Mouse (Mus musculus) forebrain, embryonic 15.5 days (tissue): ENCODE results near the gene Bace1. TPM values are rescaled to one million over a fixed set of nuclear protein-coding genes. Genes with fewer than 3 reads are reported as not detected.

Source experiments
- ATAC-seq: fragments of 200-750 bp; cut with Nextera tagmentation; replicated peaks from 2 replicates; pipeline ENCODE4 v1.8.0; 2017; ENCODE audit warnings: mild to moderate bottlenecking, moderate TSS enrichment, moderate library complexity
- H3K27ac ChIP-seq: fragments of 300-500 bp; sonication (generic); replicated peaks from 2 replicates; pipeline ENCODE4 v1.5.1; 2015; ENCODE audit warnings: mild to moderate bottlenecking, inconsistent platforms
- H3K27me3 ChIP-seq: fragments of 300-500 bp; sonication (generic); 2 replicates; pipeline ENCODE4 v1.6.1; 2015; ENCODE audit warnings: inconsistent platforms
- H3K36me3 ChIP-seq: fragments of 300-500 bp; sonication (generic); 2 replicates; pipeline ENCODE4 v1.6.1; 2015; ENCODE audit warnings: mild to moderate bottlenecking, inconsistent platforms
- H3K4me1 ChIP-seq: fragments of 300-500 bp; sonication (generic); 2 replicates; pipeline ENCODE4 v1.6.1; 2015; ENCODE audit warnings: inconsistent platforms
- H3K4me2 ChIP-seq: fragments of 300-500 bp; sonication (generic); replicated peaks from 2 replicates; pipeline ENCODE4 v1.6.1; 2015; ENCODE audit warnings: mild to moderate bottlenecking, inconsistent platforms
- H3K4me3 ChIP-seq: fragments of 300-500 bp; sonication (generic); 2 replicates; pipeline ENCODE4 v1.5.1; 2015; ENCODE audit warnings: mild to moderate bottlenecking, inconsistent platforms
- H3K9ac ChIP-seq: fragments of 300-500 bp; sonication (generic); replicated peaks from 2 replicates; pipeline ENCODE4 v1.6.1; 2015; ENCODE audit warnings: mild to moderate bottlenecking, inconsistent platforms
- H3K9me3 ChIP-seq: fragments of 300-500 bp; sonication (generic); 2 replicates; pipeline ENCODE4 v1.6.1; 2016; ENCODE audit warnings: inconsistent platforms
- WGBS: fragments of 180-500 bp; shearing (Covaris S2); methylation state at CpG from one replicate; pipeline ENCODE4 v1.1.7; 2015; ENCODE audit warnings: mixed read lengths; 5-methylcytosine and 5-hydroxymethylcytosine counted together
- polyA plus RNA-seq: library from polyadenylated mRNA; unstranded; fragments of >200 nt; fragmentation: Nextera tagmentation; extraction: Ambion mirVana; gene quantifications from 2 replicates; pipeline ENCODE4 v1.2.1, GENCODE M21; 2015

Bace1 gene
- polyA plus RNA-seq, 1 experiment from 2014 or later = 47.2 TPM

DNA sequence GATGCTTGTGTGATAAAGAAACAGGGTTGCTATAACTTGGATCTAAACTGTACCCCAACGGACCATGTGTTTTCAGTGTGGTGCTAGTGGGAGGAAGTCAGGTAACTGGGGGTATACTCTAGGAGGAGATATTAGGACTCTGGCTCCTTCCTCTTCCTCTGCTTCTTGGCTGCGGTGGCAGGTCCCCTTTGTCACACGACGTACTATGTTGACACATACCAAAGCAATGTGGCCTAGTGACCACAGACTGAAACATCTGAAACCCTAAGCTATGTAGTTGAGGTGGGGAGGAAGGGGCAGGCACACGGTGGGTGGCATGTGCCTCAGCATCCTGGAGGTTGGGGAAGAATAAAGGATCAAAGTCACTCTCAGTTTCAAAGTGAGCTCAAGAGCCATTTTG, 12.9 kb downstream of the Bace1 start:
- H3K36me3 ChIP-seq = peaks cover 18% of the 10 kb centered on the region
- H3K9me3 ChIP-seq = no peaks in the 10 kb centered on the region
- H3K9ac ChIP-seq = no peak overlapping the region
- no peak for ATAC-seq
- 78% methylated on average over 5 of the region's 5 CpGs for WGBS
- no peak overlapping the region for H3K4me2 ChIP-seq
- no peaks in the 10 kb centered on the region for H3K27me3 ChIP-seq
- H3K4me1 ChIP-seq = peaks cover 17% of the 10 kb centered on the region
- no peak overlapping the region for H3K4me3 ChIP-seq
- no peak overlapping the region for H3K27ac ChIP-seq

DNA sequence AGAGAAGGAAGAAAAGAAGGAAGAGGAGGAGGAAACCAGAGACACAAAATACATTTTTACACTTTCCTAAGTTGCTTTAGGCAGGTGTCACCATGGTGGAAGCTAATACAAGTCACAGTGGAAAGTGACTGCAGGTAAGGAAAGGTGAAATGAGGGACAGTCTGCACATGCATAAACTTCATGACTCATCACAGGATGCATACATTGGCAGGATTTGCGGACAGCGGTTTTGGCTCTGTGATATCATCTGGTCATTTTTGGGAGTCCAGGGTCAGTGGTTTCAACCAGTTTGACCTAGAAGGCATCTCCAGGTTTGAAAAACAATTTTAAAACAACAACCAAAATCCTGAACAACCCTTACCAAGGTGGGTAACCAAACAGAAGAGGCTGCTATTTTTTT, 13.4 kb downstream of the Bace1 start:
- Histone ChIP-seq H3K4me3 (no peak overlapping the region), H3K27ac (no peak overlapping the region), H3K36me3 (peaks cover 19% of the 10 kb centered on the region), H3K4me2 (no peak overlapping the region), H3K4me1 (peaks cover 17% of the 10 kb centered on the region), H3K27me3 (no peaks in the 10 kb centered on the region), H3K9ac (no peak overlapping the region), H3K9me3 (no peaks in the 10 kb centered on the region)
- 96% methylated on average over 2 of the region's 2 CpGs for WGBS
- no peak for ATAC-seq

DNA sequence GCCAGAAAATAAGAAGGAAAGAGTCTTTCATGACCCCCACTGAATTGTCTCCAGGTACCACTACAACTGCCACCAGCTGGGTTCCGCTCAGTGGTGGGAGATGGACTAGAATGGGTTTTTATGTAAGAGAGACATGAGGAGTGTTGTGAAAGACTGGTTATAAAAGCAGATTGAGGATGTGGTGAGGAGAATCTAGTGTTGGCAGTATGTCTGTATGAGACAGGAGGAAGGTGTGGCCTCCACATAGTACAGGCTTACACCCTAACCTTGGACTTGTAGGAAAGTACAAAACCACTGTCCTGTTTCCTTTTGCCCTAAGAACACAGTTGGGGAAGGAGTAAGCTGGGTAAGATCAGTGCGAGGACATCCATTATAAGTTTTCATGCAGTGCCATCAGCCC, 15.3 kb downstream of the Bace1 start:
- peaks cover 39% of the 10 kb centered on the region for H3K36me3 ChIP-seq
- H3K4me2 ChIP-seq = no peak overlapping the region
- H3K9ac ChIP-seq = no peak overlapping the region
- no peak overlapping the region for H3K27ac ChIP-seq
- H3K9me3 ChIP-seq = no peaks in the 10 kb centered on the region
- H3K4me3 ChIP-seq = no peak overlapping the region
- 99% methylated on average over 2 of the region's 2 CpGs for WGBS
- no peaks in the 10 kb centered on the region for H3K27me3 ChIP-seq
- H3K4me1 ChIP-seq = peaks cover 17% of the 10 kb centered on the region
- ATAC-seq = no peak

DNA sequence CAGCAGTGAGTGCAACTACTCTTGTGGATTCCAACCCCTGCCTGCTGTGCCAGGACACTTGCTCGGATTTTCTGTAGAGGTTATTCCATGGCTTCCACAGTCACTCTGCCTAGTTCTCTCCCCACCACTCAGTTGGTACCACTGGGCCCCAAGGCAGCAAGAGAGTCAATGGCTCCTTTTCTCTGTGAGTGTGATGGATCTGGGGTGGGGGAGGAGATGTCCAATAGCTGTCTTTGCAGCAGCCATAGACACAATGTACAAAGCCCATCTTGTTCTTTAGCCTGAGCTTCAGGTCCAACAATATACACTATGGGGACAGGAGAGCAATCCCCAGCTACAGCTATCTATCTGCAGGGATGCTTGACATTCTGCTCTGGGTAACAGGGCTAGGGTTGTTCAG, 15.8 kb downstream of the Bace1 start:
- ATAC-seq = no peak
- Histone ChIP-seq H3K4me3 (no peak overlapping the region), H3K4me1 (peaks cover 15% of the 10 kb centered on the region), H3K9me3 (no peaks in the 10 kb centered on the region), H3K36me3 (peaks cover 43% of the 10 kb centered on the region), H3K9ac (no peak overlapping the region), H3K27me3 (no peaks in the 10 kb centered on the region), H3K4me2 (no peak overlapping the region), H3K27ac (no peak overlapping the region)
- 90% methylated on average over 1 of the region's 1 CpGs for WGBS

DNA sequence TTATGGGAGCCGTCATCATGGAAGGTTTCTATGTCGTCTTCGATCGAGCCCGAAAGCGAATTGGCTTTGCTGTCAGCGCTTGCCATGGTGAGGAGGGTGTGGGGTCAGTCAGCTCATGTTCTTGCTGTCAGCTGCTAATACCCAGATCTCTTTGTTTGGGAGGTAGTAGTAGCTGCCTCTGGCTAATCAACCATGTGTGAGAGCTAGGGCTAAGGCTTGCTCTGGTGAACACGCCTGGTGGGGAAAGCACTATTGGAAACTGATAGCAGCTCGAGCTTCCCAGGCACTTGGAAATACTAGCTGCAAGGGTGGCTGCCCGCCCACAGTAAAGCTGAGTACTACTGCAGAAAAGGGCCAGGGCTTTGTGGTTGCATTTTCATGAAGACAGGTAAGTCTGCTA, 21.0 kb downstream of the Bace1 start:
- no peaks in the 10 kb centered on the region for H3K9me3 ChIP-seq
- peaks cover 90% of the 10 kb centered on the region for H3K36me3 ChIP-seq
- H3K4me2 ChIP-seq = no peak overlapping the region
- no peaks in the 10 kb centered on the region for H3K4me1 ChIP-seq
- H3K27ac ChIP-seq = no peak overlapping the region
- no peak for ATAC-seq
- 97% methylated on average over 10 of the region's 10 CpGs for WGBS
- no peak overlapping the region for H3K9ac ChIP-seq
- no peaks in the 10 kb centered on the region for H3K27me3 ChIP-seq
- no peak overlapping the region for H3K4me3 ChIP-seq

DNA sequence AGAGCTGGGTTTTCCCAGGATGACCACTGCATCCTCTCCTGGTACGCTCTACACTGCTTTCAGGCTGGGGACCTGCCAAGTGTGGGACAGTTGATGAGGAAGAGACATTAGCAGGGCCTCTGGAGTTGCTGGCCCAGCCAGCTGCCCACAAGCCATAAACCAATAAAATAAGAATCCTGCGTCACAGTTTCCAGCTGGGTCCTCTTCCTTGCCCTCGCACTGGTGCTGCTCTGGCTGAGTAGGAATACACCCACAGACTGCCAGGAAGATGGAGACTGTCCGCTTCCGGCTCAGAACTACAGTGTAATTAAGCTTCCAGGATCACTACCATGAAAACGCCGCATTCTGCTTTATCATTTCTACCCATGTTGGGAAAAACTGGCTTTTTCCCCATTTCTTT, 23.4 kb downstream of the Bace1 start:
- WGBS = 95% methylated on average over 7 of the region's 7 CpGs
- H3K27ac ChIP-seq = no peak overlapping the region
- H3K9ac ChIP-seq = no peak overlapping the region
- H3K9me3 ChIP-seq = no peaks in the 10 kb centered on the region
- H3K36me3 ChIP-seq = peaks cover 95% of the 10 kb centered on the region
- H3K27me3 ChIP-seq = no peaks in the 10 kb centered on the region
- no peaks in the 10 kb centered on the region for H3K4me1 ChIP-seq
- ATAC-seq = no peak
- H3K4me2 ChIP-seq = no peak overlapping the region
- H3K4me3 ChIP-seq = no peak overlapping the region

DNA sequence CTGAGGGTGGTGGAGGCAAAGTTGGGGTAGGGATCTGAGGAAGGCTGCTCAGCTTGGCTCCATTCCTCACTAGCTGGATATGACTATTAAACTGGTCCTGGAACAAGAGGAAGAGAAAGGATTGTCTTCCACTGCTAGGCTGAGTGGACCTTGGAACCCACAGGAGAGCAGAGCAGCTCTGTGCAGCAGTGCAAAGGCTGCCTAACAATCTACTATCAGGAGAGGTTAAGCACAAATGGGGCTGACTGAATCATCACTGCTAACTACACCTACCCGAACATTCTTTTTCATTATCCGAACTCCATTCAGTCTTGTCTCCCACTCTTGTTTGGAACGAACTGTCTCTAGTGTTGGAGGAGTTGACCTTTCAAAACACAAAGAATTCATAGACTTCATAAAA, 30.8 kb downstream of the Bace1 start:
- Histone ChIP-seq H3K4me1 (no peaks in the 10 kb centered on the region), H3K27ac (no peak overlapping the region), H3K9me3 (no peaks in the 10 kb centered on the region), H3K36me3 (peaks cover 94% of the 10 kb centered on the region), H3K27me3 (no peaks in the 10 kb centered on the region), H3K4me3 (no peak overlapping the region), H3K9ac (no peak overlapping the region), H3K4me2 (no peak overlapping the region)
- WGBS = 94% methylated on average over 3 of the region's 3 CpGs
- no peak for ATAC-seq

DNA sequence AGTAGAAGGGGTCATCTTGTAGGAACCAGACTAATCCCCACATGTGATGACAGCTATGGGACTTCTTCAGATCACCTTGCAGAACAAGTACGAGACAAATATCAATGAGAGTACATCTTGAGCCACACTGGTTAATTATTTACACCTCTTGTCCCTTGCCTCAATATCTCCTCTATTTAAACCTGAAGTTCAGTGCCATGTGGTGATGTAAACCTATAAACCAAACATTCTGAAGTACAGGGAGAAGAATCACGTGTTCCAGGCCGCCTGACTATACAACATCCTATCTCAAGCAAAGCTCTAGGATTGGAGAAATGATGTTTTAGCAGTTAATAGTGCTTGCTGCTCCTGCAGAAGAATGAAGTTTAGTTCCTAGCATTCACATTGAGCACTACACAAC, 31.9 kb downstream of the Bace1 start:
- WGBS = 91% methylated on average over 3 of the region's 3 CpGs

DNA sequence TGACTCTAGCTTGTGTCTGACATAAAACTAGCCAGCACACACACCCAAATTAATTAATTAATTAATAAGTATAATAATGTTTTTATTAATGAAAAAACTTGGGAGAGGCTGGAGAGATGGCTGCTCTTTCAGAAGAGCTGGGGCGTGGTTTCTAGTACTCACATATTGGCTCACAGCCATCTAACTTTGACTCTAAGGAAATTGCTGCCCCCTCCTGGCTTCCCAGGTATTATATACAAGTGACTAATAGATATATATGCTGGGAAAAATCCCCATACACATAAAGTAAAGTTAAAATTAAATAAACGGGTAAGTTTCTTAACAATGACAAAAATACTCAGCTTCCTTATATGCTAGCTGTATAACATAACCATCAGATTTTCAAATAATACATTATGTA, 39.5 kb downstream of the Bace1 start:
- H3K4me1 ChIP-seq = no peaks in the 10 kb centered on the region
- H3K9ac ChIP-seq = no peak overlapping the region
- ATAC-seq = no peak
- no peak overlapping the region for H3K4me2 ChIP-seq
- no peaks in the 10 kb centered on the region for H3K27me3 ChIP-seq
- 73% methylated on average over 2 of the region's 2 CpGs for WGBS
- H3K27ac ChIP-seq = no peak overlapping the region
- H3K9me3 ChIP-seq = no peaks in the 10 kb centered on the region
- H3K36me3 ChIP-seq = peaks cover 62% of the 10 kb centered on the region
- no peak overlapping the region for H3K4me3 ChIP-seq

More for the DNA sequence above, 31.9 kb downstream of the Bace1 start:
- Histone ChIP-seq H3K27ac (no peak overlapping the region), H3K27me3 (no peaks in the 10 kb centered on the region), H3K9ac (no peak overlapping the region), H3K4me2 (no peak overlapping the region), H3K4me3 (no peak overlapping the region), H3K36me3 (peaks cover 90% of the 10 kb centered on the region), H3K9me3 (no peaks in the 10 kb centered on the region), H3K4me1 (no peaks in the 10 kb centered on the region)
- no peak for ATAC-seq

DNA sequence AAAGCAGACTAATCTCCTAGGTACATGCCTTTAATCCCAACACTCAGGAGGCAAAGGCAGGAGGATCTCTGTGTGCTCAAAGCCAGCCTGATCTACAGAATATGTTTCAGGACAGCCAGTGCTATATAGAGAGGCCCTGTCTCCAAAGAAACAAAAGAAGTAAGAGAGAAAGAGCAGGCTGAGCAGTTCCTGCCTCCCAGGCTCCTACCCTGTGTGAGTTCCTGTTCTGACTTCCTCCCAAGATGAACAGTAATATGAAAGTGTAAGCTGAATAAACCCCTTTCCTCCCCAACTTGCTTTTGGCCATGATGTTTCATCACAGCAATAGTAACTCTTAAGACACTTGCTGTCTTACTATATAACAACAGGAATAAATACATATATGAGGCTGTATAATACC, 55.3 kb downstream of the Bace1 start:
- no peak for ATAC-seq

DNA sequence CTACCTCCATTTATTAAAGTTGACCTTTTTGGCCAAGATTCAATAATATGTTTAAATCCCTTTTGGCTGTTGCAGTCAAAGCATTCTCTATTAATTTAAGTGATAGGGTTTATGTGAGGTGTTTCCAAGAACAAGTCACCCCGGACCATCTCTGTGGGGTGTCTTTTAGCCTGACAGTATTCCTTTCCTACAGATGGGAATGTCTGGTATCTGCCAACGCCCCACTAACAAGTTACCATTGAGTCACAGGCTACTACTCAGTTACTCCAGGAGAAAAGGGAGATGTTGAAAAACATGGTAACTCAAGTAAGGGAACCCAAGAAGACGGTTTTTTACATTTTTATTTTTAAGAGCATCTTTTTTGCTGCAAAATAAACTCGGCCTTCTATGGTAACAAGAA, 66.8 kb downstream of the Bace1 start:
- Histone ChIP-seq H3K9me3 (no peaks in the 10 kb centered on the region), H3K9ac (peak overlapping the region; percentile 94), H3K4me2 (peak overlapping the region; percentile 78), H3K4me1 (peaks cover 25% of the 10 kb centered on the region), H3K27ac (peak overlapping the region; percentile 95; the same call in 1 of the 2 replicates), H3K27me3 (no peaks in the 10 kb centered on the region), H3K36me3 (peaks cover 31% of the 10 kb centered on the region), H3K4me3 (peak overlapping the region; percentile 85)
- 63% methylated on average over 4 of the region's 4 CpGs for WGBS
- ATAC-seq = no peak

More for the DNA sequence above, 55.3 kb downstream of the Bace1 start:
- Histone ChIP-seq H3K4me3 (no peak overlapping the region), H3K36me3 (peaks cover 90% of the 10 kb centered on the region), H3K9ac (no peak overlapping the region), H3K4me2 (no peak overlapping the region), H3K27me3 (no peaks in the 10 kb centered on the region), H3K9me3 (no peaks in the 10 kb centered on the region), H3K4me1 (no peaks in the 10 kb centered on the region), H3K27ac (no peak overlapping the region)

DNA sequence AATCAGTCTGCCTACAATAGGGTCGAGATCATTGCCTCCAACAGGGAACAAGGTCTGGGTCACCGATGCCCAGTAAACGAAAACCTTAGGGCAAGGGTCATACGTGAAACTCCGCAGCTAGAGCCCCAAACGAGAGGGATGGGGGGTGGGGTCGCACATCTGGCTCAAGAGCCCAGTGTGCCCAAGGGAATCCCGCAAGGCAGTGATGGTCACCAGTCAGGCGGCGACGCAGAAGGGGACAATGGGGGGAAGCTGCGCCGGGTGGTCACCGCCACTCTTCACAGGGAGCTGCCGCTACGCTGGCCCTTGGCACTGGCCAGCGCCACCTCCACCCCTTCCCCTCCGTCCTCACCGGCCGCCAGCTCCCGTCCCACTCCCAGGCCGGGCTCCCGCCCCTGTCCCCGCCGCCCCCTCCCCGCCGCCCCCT, 67.4 kb downstream of the Bace1 start:
- under 1% methylated on average over 19 of the region's 27 CpGs for WGBS

DNA sequence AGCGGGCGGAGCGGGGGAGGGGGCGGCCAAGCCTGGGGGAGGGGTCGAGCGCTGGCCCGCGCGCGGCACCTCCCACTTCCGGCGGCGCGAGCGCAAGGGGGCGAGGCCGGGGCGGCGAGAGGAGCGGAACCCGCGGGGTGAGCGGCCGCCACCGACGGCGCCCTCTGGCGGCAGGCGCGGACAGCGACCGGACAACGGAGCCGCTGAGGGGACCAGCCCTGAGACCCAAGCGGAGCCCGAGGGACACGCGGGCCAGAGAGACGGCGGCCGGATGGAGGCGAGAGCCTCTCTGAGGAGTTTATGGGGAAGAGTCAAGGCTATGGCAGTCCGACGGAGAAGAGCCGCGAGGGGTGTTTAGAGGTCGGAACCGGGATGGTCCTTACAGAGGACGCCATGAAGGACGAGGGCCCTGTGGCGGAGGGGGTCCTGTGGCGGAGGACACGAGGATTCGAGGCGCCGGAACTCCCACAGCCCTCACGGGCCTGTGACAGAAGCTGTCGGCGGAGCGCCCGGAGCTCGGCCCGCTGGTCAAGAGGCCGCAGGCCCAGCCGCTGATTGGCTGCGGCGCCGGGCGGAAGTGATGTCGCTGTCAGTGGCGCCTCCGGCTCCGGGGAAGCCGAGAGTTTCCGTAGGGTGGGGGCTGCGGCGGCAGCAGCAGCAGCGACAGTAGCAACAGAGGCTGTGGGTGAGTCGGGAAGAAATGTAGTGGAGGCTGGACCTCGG, 68.1 kb downstream of the Bace1 start, which contains the start of the genes Pcsk7 and Rnf214:
Gene Pcsk7 (plus strand): TSS at position 143 of the 723 bp plus-strand sequence.
Gene Rnf214 (minus strand): TSS at position 557 of the 723 bp plus-strand sequence.
- ATAC-seq = peak; percentile 94
- peak within 1 kb of the TSS; percentile 94 for H3K9ac ChIP-seq
- H3K36me3 ChIP-seq = peaks cover 38% of the 10 kb centered on the region

More for the DNA sequence above, 67.4 kb downstream of the Bace1 start:
- ATAC-seq = peak; percentile 59
- peak overlapping the region; percentile 78 for H3K4me2 ChIP-seq
- peak overlapping the region; percentile 94 for H3K9ac ChIP-seq
- peaks cover 32% of the 10 kb centered on the region for H3K36me3 ChIP-seq
- no peaks in the 10 kb centered on the region for H3K27me3 ChIP-seq
- H3K4me3 ChIP-seq = peak overlapping the region; percentile 85
- no peaks in the 10 kb centered on the region for H3K9me3 ChIP-seq
- peaks cover 25% of the 10 kb centered on the region for H3K4me1 ChIP-seq
- H3K27ac ChIP-seq = peak overlapping the region; percentile 95

More for the DNA sequence above, 68.1 kb downstream of the Bace1 start, which contains the start of the genes Pcsk7 and Rnf214:
- Histone ChIP-seq H3K4me2 (peak within 1 kb of the TSS; percentile 78), H3K27me3 (no peaks in the 10 kb centered on the region), H3K4me1 (peaks cover 25% of the 10 kb centered on the region), H3K27ac (peak within 1 kb of the TSS; percentile 95), H3K9me3 (no peaks in the 10 kb centered on the region), H3K4me3 (peak within 1 kb of the TSS; percentile 85)
- WGBS = under 1% methylated on average over 73 of the region's 80 CpGs
